Mouse (Mus musculus) G1E-ER4 (cell line): Measurements from ENCODE around the gene Pald1. TPM values are rescaled to one million over a fixed set of nuclear protein-coding genes. Genes with fewer than 3 reads are reported as not detected.

Experiments used
- GATA1 ChIP-seq: IDR thresholded peaks from one replicate; pipeline ENCODE4 v1.8.0; 2012; ENCODE audit warnings: low read length, inconsistent platforms
- polyA plus RNA-seq: library from polyadenylated mRNA; stranded (reverse); fragments of >175 nt; gene quantifications from 2 replicates; pipeline ENCODE4 v1.2.3, GENCODE M21; 2012

The Pald1 gene
- polyA plus RNA-seq, 1 experiment: not detected

DNA sequence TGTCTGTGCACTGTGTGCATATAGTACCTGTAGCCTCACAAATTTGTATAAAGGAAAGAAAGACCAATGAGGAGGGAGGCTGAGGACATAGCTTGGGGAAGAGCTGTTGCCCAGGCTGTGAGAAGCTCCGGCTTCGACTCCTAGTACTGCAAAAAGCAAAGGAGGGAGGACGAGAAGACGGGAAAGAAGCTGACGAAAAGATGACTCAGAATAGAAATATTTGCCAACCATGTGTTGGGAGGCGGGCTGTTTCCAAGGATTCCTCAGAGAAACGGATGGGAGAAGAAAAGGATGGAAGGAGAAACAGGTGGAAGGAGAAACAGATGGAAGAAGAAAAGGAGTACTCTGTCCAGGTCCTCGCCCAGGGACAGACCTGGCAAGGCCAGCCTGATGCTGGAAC, 89.1 kb downstream of the Pald1 start:
- TF ChIP-seq GATA1: no peak

DNA sequence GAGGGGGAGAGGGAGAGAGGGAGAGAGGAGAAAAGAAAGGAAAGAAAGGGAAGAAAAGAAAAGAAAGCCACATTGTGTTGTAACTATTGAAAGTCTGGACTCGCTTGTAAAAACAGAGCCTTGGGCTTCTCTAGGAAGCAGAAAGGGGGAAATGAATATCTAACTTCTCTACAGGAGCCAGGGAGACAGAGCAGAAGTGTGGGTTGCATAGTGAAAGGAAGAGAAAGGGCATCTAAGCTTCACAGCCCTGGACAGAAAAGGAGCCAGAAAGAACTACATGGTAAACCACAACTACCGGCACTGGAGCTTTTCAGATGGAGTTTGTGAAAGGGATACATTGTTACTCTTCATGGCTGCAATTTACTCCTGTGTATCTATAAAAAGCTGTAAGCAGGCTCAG, 92.9 kb downstream of the Pald1 start:
- no peak for TF ChIP-seq GATA1

DNA sequence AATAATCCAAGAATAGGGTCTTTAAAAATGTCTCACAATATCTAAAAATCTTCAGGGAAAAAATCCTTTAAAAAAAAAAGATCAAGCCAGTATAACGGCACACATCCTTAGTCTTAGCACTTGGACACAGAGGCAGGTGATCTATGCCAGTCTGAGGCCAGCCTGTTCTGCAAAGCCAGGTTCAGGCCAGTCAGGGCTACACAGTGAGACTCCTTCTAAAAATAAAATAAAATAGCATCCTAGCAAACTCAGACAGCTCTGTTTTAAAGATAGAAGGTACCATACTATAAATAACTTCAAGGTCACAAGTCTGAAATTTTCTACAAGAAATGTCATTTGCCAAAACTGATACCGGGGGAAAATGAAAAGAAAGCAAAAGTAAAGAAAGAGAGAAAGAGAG, 93.3 kb downstream of the Pald1 start:
- TF ChIP-seq GATA1: no peak

DNA sequence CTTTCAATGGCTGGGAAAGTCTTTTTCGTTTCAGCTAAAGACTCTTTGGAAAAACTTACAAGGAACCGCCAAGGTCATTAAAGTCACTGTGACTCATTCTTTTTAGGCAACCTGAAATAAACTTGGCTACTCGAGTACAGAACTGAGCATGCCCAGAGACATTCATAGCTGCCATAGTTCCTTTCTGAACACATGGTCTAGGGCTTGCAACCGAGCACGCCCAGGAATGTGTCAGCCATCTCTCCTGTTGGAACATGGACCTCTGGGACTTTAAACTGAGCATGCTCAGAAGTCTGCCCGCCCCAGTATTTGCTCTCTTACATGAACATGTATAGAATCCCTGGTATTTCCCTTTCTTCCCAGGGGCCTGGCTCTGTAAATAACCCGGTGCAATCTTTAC, 97.1 kb downstream of the Pald1 start:
- no peak for TF ChIP-seq GATA1

DNA sequence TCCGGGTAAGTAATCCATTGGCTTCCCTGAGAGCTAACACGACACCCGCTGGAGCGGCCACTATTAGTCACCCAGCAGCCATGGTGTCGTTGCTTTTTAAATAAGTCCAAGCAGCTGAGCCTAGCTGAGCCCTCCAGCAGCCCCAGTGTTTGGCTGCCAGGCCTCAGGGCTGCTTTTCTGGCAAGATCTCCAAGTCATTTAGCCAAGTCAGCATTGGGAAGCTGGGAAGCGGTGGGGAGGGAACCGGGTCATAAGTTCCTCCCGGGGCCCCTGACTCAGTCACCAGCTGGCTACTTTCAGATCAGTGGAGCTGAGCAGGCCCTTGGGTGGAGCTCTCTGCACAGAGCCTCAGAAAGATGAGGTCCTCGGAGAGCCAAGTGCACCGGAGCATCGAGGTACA, 98.1 kb downstream of the Pald1 start:
- TF ChIP-seq GATA1: no peak

DNA sequence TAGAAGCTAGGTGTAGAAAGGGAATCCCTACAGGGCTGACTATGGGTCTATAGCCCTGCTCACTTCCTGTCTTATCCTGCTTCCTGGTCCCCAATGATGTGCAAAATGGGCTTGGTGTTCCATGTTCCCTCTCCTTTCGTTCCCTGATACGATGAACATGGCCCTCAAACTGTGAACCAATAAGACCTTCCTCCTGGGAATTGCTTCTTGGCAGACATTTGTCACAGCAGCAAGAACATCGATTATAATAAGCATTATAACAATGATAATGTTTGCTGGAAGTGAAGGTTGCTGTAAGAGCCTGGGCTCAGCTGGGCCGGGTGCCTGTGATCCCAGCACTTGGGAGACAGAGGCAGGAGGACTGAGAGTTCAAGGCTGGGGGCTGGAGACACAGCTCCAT, 99.0 kb downstream of the Pald1 start:
- no peak for TF ChIP-seq GATA1

DNA sequence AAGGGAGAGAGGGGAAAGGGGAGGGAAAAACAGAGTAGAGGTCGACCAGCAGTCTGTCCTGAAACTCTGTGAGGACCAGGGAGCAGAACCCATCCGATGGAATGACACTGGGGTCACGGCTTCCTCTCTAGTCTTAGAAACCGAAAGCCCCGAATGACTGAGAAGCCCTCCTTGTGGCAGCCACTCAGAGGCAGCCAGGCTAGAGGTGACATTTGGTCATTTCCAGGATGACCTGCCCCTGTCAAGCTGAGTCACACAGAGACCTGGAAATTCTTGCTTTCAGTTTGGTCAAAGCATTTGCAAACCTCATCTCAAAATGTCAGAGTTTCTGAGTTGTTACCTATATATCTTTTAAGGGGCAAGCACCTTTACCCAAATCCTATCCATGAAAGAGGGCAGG, 102.2 kb downstream of the Pald1 start:
- TF ChIP-seq GATA1: no peak

DNA sequence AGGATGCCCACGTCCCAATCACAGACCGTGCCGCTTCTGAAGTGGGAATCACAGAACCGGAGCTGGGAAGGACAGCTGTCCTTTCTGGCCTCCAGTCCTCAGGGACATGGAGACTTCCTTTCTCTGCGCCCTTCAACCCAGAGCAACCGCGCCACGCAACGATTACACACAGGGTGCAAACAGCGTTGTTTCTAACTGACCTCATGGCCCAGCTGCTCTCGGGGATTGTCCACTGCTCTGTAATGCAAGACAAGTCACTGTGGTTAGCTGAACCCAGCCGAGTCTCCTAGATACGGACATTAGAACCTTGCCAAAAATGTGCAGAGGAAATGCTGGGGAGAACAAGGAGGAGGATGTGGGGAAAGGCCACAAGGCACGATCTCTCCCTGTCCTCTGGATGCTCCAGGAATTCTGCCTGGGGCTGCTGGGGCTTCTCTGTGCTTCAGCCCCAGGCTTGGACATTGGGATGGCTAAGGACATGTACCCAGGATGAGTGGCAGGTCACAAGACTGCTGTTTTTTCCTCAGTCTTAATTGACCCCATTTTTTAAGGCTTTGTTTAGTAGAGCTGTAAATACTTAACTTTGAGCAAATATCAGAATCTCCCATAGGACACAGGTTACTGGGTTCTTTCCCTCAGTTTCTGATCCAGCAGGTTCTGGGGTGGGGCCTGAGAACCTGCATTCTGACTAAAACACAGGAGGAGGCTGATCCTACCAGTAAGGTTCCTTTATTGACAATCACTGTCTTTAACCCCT, 105.2 kb downstream of the Pald1 start:
- TF ChIP-seq GATA1: no peak

DNA sequence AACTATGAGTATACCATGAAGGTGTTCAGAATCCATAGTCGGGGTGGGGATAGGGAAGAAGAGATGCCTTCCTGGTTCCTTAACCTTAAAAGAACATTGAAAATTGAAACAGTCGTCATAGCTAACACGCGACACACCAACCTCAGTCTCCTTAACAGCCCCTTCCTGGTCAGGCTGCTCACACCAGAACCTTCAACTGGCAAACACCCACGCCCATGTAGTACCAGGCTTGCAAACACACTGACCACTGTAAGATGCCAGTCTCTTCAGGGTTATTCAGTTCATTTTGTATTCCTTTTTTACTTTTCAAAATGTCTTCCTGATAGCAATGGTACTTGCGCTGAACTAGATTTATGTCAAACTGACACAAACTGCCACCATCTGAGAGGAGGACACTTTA, 106.3 kb downstream of the Pald1 start:
- TF ChIP-seq GATA1: no peak

DNA sequence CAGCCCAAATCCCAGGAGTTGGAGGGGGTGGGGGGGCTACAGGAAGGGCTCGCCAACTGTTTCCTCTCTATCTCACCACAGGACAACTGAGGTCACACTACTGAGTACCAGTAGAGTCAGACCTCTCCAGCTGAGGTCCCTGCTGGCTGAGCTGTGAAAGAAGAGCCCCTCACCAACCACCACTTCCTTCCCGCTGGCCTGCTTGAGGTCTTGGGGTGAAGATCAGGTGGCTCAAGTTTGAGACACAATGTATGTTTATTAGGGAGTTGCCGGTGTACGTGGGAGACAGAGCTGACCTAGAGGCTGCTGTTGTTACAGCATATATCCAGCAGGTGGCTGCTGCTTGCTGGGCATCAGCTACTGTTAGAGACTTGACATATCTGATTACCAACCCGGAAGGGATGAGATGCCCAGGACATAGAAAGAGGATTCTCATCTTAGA, 107.6 kb downstream of the Pald1 start:
- no peak for TF ChIP-seq GATA1

DNA sequence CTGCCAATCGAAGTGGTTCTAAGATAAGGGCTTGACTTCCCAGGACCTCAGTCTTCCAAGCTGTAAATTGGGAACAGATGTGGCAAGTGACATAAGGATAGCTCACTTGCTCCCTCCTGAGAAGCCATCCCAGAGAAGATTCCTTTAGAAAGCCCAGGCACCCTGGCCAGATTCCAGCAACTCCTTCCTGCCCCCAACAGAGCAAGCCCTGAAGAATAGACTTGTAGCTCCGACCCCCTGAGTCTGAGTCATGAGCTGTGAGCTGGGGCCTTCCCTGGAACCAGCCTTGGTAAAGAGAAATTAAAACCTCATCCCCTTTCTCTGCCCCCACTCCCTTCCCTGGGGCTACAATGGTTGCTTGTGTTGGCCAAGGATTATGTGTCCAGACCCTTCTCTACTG, 108.8 kb downstream of the Pald1 start:
- no peak for TF ChIP-seq GATA1

DNA sequence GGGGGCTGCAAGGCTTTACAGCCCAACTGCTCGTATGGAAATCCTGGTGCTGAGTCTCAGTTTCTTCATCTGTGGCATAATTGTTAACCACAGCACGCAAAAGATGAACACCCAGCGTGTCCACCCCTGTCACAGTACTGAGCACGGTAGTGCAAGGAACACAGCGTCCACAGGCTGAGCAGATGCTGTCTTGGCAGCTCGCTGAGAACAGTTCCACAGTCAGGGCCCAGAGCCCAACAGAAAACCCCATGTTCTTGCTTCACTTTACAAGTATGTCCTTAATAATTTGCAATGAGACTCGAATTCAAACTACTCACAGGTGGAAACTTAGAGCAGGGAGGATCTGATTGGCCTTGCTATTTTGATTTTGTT, 109.5 kb downstream of the Pald1 start:
- no peak for TF ChIP-seq GATA1

DNA sequence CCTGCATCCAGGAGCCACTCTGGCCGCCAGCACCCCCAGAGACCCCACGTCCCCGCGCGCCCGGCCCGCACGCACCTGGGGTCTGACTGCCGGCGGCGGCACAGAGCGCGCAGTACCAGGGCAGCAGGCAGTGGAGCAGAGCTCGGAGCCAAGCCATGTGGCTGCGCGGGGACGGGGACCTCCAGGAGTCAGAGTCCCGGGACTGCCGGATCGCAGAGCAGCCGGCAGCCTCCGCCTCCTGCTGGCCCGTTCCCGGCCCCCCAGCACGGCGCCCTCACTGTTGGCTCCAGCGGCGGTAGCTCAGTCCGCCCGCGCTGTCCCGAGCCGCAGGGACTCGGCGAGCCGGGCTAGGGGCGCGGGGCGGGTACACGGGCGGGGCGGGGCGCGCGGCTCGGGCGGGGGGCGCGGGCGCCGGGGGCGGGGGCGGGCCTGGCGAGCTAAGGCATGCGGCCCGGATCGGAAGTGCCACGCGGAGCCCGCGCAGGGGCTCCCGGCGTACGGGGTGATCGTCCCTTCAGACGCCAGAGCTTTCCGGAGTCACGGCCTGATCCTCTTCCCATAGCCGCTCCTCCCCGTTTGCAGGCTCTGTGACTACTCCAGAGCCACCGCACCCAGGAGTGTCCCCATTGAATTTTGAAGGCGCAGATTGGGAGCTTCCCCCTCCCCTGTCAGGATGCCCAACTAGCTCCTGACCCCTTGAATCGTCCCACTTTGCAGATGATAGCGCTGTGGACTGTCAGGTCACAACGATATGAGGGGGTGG, 110.1 kb downstream of the Pald1 start, which contains the start of gene Adamts14:
Gene Adamts14, minus strand, starts transcription at position 358 of the 763 bp plus-strand sequence.
- no peak for TF ChIP-seq GATA1

DNA sequence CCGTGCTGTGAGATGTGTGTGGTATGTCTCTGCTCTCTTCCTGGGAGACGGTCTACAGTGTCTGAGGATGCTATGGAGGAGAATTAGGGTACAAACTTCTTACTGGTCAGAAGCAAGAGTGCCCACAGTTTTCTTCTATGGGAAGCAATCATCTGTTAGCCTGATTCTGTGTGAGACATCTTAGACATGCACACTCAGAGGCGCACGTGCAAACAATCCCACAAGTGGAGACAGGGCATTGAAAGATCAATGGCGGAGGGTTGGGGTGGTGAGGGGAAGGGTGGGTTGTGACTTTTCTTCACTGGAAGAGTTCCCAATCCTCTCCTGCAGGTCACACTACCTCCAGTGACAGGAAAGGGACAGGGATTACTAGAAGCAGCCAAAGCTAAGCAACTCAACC, 110.7 kb downstream of the Pald1 start:
- no peak for TF ChIP-seq GATA1

DNA sequence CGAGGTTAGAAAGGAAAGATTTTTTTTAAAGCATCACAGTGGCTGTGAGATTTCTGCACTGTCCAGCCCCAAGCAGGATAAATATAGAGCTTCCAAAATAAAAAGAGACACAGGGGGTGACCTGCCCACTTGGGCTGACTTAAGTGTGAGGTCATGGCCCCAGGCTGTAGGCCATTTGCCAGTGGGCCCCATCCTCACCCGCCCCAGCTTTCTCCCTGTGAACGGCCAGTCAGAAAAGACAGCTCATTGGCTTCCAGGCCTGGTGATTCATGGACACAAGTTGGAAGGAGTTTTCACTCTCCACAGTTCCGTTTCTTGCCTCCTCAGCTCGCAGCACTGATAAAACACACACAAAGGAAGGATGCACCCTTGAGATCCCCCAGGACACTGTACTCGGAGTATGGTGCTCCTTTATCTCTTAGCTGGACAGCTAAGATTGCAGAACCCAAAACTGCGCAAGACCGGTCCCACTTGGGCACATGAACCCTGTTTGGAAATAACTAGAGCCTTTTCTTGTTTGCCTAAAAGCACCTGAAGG, 111.2 kb downstream of the Pald1 start:
- TF ChIP-seq GATA1: no peak

Other genes with a start within 250 kb of the Pald1 start
- gene Sgpl1, start 235.8 kb downstream of the Pald1 start, polyA plus RNA-seq: not detected in 2 replicates
- not detected in 2 replicates for gene Tbata, start 211.6 kb downstream of the Pald1 start, polyA plus RNA-seq
- not detected in 2 replicates for gene Adamts14, start 110.1 kb downstream of the Pald1 start, polyA plus RNA-seq
- gene Prf1, start 85.7 kb downstream of the Pald1 start, polyA plus RNA-seq: not detected in 2 replicates
- gene Nodal, start 34.4 kb upstream of the Pald1 start, polyA plus RNA-seq: not detected in 2 replicates
- gene Eif4ebp2, start 69.1 kb upstream of the Pald1 start, polyA plus RNA-seq: 92.1 and 97.1 TPM in 2 replicates
- gene Lrrc20, start 92.3 kb upstream of the Pald1 start, polyA plus RNA-seq: 10.3 and 15.8 TPM in 2 replicates
- gene Npffr1, start 212.0 kb upstream of the Pald1 start, polyA plus RNA-seq: not detected in 2 replicates